Mouse (Mus musculus) embryo, embryonic 11.5 days (tissue): ENCODE measurements at regions not wholly inside any gene's neighbourhood (a gene's known extent, or its start where the extent isn't known, plus 50 kb on each side); places are given as distances from the start of the nearest gene placed in this dataset.
A peak's percentile ranks its signal among the peaks of the same experiment; 100 is the strongest.

Experiments
- DNase-seq: peaks from one replicate; pipeline ENCODE4 v3.0.0-alpha.2; 2012; ENCODE audit warnings: low read depth, low spot score

GRCm38 (mm10) chr10:71753255-71753654, 405.7 kb downstream of the Ipmk start:
- DNase-seq: no peak

- no peak for DNase-seq
Observed at GRCm38 (mm10) chr10:71754799-71755198, 407.2 kb downstream of the Ipmk start.

DNA sequence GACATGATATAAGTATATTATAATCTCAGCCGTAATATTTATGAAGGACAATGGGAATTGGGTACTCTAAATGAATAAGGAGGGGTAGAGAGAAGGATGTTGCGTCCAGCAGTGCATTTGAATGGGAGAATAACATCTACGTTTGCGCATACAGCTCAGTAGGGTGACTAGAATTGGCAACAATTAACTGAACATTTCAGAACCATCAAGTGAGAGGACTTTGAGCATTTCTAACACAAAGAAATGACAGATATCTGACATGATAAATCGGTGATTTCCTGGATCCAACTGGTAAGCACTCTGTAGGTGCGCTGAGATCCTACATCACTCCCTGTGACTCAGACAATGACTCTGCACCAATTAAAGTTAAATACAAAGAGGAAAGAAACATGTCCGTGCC, 431.3 kb downstream of the Ipmk start:
- no peak for DNase-seq

DNA sequence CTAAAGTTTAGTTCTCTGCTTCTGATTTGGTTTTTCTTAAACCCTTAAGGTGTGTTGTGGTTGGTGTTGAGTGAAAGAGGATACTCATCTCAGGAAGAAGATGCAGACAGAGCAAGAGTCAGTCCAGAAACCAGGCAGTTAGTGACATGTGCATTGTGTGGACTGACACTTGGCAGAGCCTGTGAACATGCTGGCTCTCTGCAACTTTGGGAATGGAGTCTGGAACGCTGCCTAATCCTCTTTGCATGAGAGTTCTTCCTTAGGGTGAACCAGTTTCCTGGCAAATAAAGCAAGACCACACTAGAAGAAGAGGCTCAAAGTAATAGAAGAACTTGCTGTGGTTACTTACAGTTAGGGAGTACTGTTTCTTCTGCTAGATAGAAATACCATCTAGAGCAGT, 441.7 kb downstream of the Ipmk start:
- DNase-seq: no peak

- no peak for DNase-seq
Observed at GRCm38 (mm10) chr10:71789936-71790335, 442.4 kb downstream of the Ipmk start.

DNA sequence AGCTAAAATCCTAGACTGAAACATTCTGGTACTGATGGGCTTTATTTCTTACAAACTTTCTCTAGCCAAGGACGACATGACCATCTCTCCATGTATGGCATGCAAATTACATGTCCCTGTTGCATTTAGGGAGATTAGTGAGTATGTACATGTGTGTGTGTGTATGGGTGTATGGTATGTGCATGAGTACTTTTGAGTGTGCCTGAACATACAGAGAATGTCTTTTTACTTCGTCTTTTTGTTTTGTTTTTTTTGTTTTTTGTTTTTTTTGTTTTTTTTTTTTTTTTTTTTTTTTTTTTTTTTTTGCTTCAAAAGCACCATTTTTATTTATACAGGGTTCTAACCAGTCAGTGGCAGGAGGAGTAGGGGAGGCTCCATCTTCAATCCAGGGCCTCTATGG, 451.1 kb downstream of the Ipmk start:
- DNase-seq: no peak

GRCm38 (mm10) chr10:71802457-71802856, 454.9 kb downstream of the Ipmk start:
- no peak for DNase-seq

DNA sequence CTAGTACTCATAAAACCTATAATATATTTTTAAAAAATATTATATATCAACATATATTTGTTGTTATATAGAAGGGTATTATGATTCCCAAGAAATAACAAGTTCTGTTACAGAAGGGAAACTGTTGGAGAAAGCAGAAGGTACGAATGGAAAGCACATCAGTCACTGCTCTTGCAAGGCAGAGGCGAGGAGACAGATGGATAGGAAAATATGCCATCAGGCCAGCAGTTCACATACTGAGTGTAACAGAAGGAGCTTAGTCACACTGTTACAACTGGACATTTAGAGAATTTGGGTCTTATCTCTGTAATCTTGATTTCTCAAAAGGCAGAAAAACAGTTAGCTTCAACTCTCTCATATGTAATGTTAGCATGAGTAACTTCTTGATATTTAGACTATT, 485.1 kb downstream of the Ipmk start:
- DNase-seq: no peak

GRCm38 (mm10) chr10:71835018-71835417, 487.5 kb downstream of the Ipmk start:
- DNase-seq: no peak

- DNase-seq: no peak
Observed at GRCm38 (mm10) chr10:71857089-71857488, 509.5 kb downstream of the Ipmk start.

GRCm38 (mm10) chr10:71857518-71857973, 510.0 kb downstream of the Ipmk start:
- peak; percentile 27 for DNase-seq

GRCm38 (mm10) chr10:71893726-71894125, 546.2 kb downstream of the Ipmk start:
- no peak for DNase-seq

GRCm38 (mm10) chr10:71905029-71905428, 557.5 kb downstream of the Ipmk start:
- DNase-seq: no peak
